Mouse (Mus musculus): ENCODE measurements around the gene Arl5c. TPM values are rescaled to one million over a fixed set of nuclear protein-coding genes. Genes with fewer than 3 reads are reported as not detected.
A peak's percentile ranks its signal among the peaks of the same experiment; 100 is the strongest.

Arl5c gene
- polyA plus RNA-seq, 1 experiment: 2.1 TPM

DNA sequence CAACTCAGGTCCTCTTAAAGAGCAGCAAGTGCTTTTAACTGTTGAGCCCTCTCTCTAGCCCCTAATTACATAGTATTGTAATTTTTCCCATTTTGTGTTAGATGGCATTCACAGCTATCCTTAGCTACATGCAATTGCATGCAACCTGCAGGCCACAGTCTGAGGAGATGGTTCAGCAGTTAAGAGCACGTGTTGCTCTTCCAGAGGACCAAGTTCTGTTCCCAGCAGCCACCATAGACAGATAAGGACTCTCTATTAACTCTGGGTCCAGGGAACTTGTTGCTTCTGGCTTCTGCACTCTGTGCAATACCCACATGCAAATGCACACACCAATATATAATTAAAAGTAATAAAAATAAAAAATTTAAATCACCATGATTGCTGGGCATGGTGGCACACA is 710 bp upstream of the Arl5c start:
- H3K27me3 ChIP-seq (ENCODE audit: control insufficient read depth, insufficient read depth, insufficient read length): no peaks in the 10 kb centered on the region

DNA sequence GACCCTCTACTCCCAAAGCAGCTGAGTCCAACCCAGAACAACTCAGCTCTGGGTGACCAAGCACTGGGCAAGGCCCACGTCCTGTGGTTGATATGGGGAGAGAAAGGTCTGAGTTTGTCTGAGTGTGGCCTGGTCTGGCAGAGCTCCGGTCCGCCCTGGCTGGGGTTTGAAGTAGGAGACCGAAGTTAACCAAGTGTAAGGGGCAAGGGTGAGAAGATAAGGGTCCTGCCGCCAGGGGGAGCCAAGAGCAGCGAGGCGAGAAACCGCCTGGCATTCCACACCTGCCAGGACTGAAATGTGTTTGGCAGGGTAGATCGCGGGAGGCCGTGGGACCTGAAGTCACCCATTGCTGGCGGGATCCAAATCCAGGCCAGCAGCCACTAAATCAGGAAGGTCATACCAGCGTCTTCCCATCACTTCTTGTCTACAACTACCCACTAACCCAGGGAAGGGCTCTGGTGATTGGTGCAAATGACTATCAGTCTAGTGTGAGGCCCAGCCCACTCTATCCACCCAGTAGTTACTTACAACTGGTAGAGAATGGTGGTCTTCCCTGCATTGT is 1.4 kb downstream of the Arl5c start:
- Histone ChIP-seq H3K79me2 (ENCODE audit: control insufficient read depth, insufficient read depth) (no peaks in the 10 kb centered on the region), H3K27me3 (ENCODE audit: control insufficient read depth, insufficient read depth, insufficient read length) (no peaks in the 10 kb centered on the region), H3K4me3 (peak overlapping the region; percentile 26), H3K4me2 (ENCODE audit: low read depth) (peak overlapping the region; percentile 71), H3ac (ENCODE audit: control insufficient read depth, insufficient read length) (no peak overlapping the region), H3K36me3 (ENCODE audit: control insufficient read depth, insufficient read depth) (no peaks in the 10 kb centered on the region)
- TF ChIP-seq TCF12 (IDR thresholded peaks at IDR 0.05; ENCODE audit: insufficient read depth, poor library complexity, severe bottlenecking) (no peak), SRF (IDR thresholded peaks at IDR 0.05; ENCODE audit: control insufficient read depth, insufficient read length, low read depth) (no peak), MYOD1 (IDR thresholded peaks at IDR 0.05; ENCODE audit: control insufficient read depth in 1 of 3, insufficient read length in 2 of 3, low read depth in 2 of 3) (peak in 2 of 3 experiments; percentile 4 to 55), E2F4 (IDR thresholded peaks at IDR 0.05; ENCODE audit: insufficient read depth) (no peak), REST (IDR thresholded peaks at IDR 0.05; ENCODE audit: insufficient read depth, insufficient read length) (no peak), POLR2AphosphoS2 (IDR thresholded peaks at IDR 0.05; ENCODE audit: insufficient read length, low read depth) (no peak), CEBPB (IDR thresholded peaks at IDR 0.05; ENCODE audit: insufficient read depth, poor library complexity, severe bottlenecking) (no peak), USF1 (IDR thresholded peaks at IDR 0.05; ENCODE audit: low read depth) (no peak), MAX (IDR thresholded peaks at IDR 0.05; ENCODE audit: low read depth) (no peak), MYOG (IDR thresholded peaks at IDR 0.05; ENCODE audit: control insufficient read depth in 1 of 3, insufficient read depth in 1 of 3, insufficient read length in 2 of 3, low read depth in 2 of 3) (peak in 1 of 3 experiments; percentile 44), POLR2A (IDR thresholded peaks at IDR 0.05; ENCODE audit: insufficient read length, low read depth) (no peak), TCF3 (IDR thresholded peaks at IDR 0.05; ENCODE audit: insufficient read length, low read depth) (no peak)

More for the DNA sequence above, 710 bp upstream of the Arl5c start:
- Histone ChIP-seq H3K4me2 (ENCODE audit: low read depth) (no peak overlapping the region), H3K79me2 (ENCODE audit: control insufficient read depth, insufficient read depth) (no peaks in the 10 kb centered on the region), H3K36me3 (ENCODE audit: control insufficient read depth, insufficient read depth) (no peaks in the 10 kb centered on the region), H3ac (ENCODE audit: control insufficient read depth, insufficient read length) (no peak overlapping the region), H3K4me3 (no peak overlapping the region)
- TF ChIP-seq TCF12 (IDR thresholded peaks at IDR 0.05; ENCODE audit: insufficient read depth, poor library complexity, severe bottlenecking) (no peak), CEBPB (IDR thresholded peaks at IDR 0.05; ENCODE audit: insufficient read depth, poor library complexity, severe bottlenecking) (0 out of 2 replicates have a peak, but pooled peaks have one; percentile 25)

DNA sequence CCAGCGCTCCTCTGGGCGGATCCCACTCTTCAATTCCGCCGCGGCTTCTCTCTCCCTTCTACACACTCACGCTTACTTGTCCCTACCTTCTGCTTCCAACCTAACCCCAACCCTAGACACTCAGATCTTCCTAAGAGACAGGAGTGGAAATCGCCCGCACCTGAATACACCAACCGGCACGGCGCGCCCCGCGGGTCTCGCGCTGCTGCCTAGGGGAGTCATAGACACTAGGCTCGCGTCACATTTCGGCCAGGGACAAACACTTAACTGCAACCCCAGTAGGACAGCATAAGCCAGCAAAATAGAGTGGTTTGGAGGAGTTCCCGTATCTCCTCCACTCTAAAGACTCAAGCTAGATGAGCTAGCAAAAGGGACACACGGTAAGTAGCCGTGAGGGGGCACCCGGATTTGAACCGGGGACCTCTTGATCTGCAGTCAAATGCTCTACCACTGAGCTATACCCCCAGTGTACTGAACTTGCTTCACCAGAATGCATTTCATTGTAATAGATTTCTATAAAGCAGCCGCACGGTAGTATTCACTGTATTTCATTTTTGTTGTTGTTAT is 7.4 kb downstream of the Arl5c start:
- H3K4me2 ChIP-seq (ENCODE audit: low read depth): peak overlapping the region; percentile 72
- no peaks in the 10 kb centered on the region for H3K79me2 ChIP-seq (ENCODE audit: control insufficient read depth, insufficient read depth)
- H3K4me3 ChIP-seq: peak overlapping the region; percentile 41
- no peak overlapping the region for H3ac ChIP-seq (ENCODE audit: control insufficient read depth, insufficient read length)
- H3K27me3 ChIP-seq (ENCODE audit: control insufficient read depth, insufficient read depth, insufficient read length): no peaks in the 10 kb centered on the region
- TF ChIP-seq CEBPB (IDR thresholded peaks at IDR 0.05; ENCODE audit: insufficient read depth, poor library complexity, severe bottlenecking): peak; percentile 49; the same call in 1 of the 2 replicates
- TF ChIP-seq E2F4 (IDR thresholded peaks at IDR 0.05; ENCODE audit: insufficient read depth): no peak
- H3K36me3 ChIP-seq (ENCODE audit: control insufficient read depth, insufficient read depth): no peaks in the 10 kb centered on the region

DNA sequence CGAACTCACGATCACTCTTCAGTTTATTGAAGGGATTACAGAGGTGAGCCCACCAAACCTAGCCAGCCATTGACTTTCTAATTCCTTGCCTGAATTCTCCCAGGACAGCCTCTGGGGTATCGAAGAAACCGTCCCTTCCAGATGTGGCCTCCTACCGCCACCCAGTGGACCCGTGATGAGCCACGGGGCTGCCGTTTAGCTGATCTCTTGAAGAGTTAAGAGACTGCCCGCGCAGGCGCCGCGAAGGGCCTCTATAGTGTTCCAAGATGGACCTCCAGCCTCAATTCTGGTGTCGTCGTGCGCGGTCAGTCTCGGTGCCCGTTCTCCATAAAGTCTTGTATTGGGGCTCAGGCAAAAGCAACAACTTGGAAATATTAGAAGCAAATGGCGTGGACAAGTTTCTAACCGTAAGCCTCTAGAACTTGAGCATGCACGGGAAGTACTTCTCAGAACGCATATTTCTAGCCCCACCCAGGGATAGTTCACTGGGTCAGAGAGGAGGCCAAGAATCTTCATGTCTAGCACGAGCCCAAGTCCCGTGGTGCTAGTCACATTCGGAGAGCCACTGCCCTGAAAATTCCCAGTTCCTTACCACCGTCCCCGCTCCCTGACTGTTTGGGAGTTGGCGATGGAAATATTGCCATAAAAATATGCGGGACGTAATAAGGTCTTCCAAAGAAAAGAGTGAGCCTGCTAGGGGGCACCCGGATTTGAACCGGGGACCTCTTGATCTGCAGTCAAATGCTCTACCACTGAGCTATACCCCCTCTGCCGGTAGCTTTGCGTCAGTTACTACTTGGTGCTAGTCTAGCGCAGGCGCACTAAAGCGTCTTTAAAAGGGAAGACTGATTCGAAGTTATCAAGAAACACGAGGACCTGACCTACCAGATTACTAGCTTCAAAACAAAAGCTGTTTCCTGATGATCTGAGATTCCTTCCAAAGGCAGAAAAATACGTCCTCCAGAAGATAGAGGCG is 8.1 kb downstream of the Arl5c start:
- TF ChIP-seq CEBPB (IDR thresholded peaks at IDR 0.05; ENCODE audit: insufficient read depth, poor library complexity, severe bottlenecking): 0 out of 2 replicates have a peak, but pooled peaks have one; percentile 30
- TF ChIP-seq E2F4 (IDR thresholded peaks at IDR 0.05; ENCODE audit: insufficient read depth): peak; percentile 24
- no peak for TF ChIP-seq USF1 (IDR thresholded peaks at IDR 0.05; ENCODE audit: low read depth)
- peak; percentile 29 for TF ChIP-seq POLR2AphosphoS2 (IDR thresholded peaks at IDR 0.05; ENCODE audit: insufficient read length, low read depth)
- TF ChIP-seq MAX (IDR thresholded peaks at IDR 0.05; ENCODE audit: low read depth): no peak
- TF ChIP-seq POLR2A (IDR thresholded peaks at IDR 0.05; ENCODE audit: insufficient read length, low read depth): peak; percentile 48
- Histone ChIP-seq H3K4me3 (peak overlapping the region; percentile 41), H3K36me3 (ENCODE audit: control insufficient read depth, insufficient read depth) (no peaks in the 10 kb centered on the region), H3K27me3 (ENCODE audit: control insufficient read depth, insufficient read depth, insufficient read length) (no peaks in the 10 kb centered on the region), H3ac (ENCODE audit: control insufficient read depth, insufficient read length) (no peak overlapping the region), H3K79me2 (ENCODE audit: control insufficient read depth, insufficient read depth) (no peaks in the 10 kb centered on the region), H3K4me2 (ENCODE audit: low read depth) (peak overlapping the region; percentile 83)

DNA sequence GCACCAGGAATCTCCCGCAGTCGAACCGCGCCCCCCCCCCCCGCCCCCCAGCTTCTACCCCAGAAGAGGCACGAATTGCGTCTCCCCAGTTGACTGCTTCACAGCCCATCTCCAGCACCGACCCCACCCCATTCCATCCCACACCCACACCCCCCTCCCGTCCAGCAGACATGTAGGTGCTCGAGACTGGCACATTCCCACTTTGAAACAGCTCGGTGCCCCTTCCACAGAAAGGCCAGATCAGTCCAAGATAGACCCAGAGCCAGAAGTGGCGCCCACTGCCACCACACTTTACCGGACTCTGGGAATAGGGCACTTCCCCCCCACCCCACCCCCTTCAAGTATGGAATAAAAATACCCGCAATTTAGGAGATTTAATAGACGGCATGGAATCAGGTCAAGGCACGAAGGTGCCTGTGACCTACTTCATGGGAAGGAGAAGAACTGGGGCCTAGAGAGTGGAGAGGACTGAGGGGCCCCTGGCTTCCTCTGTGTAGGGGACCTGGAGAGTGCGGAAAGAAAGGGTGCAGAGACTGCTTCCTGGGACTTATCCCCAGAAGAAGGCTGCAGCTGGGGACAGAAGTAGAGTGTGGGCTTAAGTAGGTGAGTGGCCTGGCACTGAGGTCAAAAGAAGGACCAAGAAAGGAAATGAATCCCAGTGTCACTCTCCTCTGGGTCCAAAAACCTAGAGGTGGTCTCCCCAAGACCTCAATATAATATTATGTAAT is 9.1 kb downstream of the Arl5c start:
- Histone ChIP-seq H3K36me3 (ENCODE audit: control insufficient read depth, insufficient read depth) (no peaks in the 10 kb centered on the region), H3K4me3 (peak overlapping the region; percentile 41)

More for the DNA sequence above, 9.1 kb downstream of the Arl5c start:
- H3K27me3 ChIP-seq (ENCODE audit: control insufficient read depth, insufficient read depth, insufficient read length): no peaks in the 10 kb centered on the region
- H3ac ChIP-seq (ENCODE audit: control insufficient read depth, insufficient read length): peak overlapping the region; percentile 15
- H3K4me2 ChIP-seq (ENCODE audit: low read depth): peak overlapping the region; percentile 83
- TF ChIP-seq REST (IDR thresholded peaks at IDR 0.05; ENCODE audit: insufficient read depth, insufficient read length) (no peak), SRF (IDR thresholded peaks at IDR 0.05; ENCODE audit: control insufficient read depth, insufficient read length, low read depth) (no peak), MAX (IDR thresholded peaks at IDR 0.05; ENCODE audit: low read depth) (no peak), POLR2A (IDR thresholded peaks at IDR 0.05; ENCODE audit: insufficient read length, low read depth) (no peak), USF1 (IDR thresholded peaks at IDR 0.05; ENCODE audit: low read depth) (no peak), CEBPB (IDR thresholded peaks at IDR 0.05; ENCODE audit: insufficient read depth, poor library complexity, severe bottlenecking) (no peak), TCF12 (IDR thresholded peaks at IDR 0.05; ENCODE audit: insufficient read depth, poor library complexity, severe bottlenecking) (no peak)
- H3K79me2 ChIP-seq (ENCODE audit: control insufficient read depth, insufficient read depth): no peaks in the 10 kb centered on the region

Data from myocyte (in vitro differentiated cells).